Mouse (Mus musculus): Measurements from ENCODE around the gene Hecw1. TPM values are rescaled to one million over a fixed set of nuclear protein-coding genes. Genes with fewer than 3 reads are reported as not detected.

The Hecw1 gene
- total RNA-seq (2014; rRNA removed) (128 and 140 TPM in 2 replicates), polyA plus RNA-seq (2015; fragmentation: Nextera tagmentation; extraction: Ambion mirVana) (27.4 and 32.9 TPM in 2 replicates)

- DNase-seq (ENCODE audit: low spot score) (peak; percentile 85), ATAC-seq (ENCODE audit: low FRiP score) (peak; percentile 90)
- Histone ChIP-seq H3K27ac (ENCODE audit: low read depth, low read length) (peak within 1 kb of the TSS; percentile 99), H3K4me1 (ENCODE audit: insufficient read depth, low read length) (peaks cover 12% of the 10 kb centered on the region; the same call in 1 of the 2 replicates), H3K9ac (replicated peaks; ENCODE audit: low read length, poor library complexity, severe bottlenecking) (peak within 1 kb of the TSS; percentile 95), H3K36me3 (ENCODE audit: insufficient read depth, low read length) (no peaks in the 10 kb centered on the region), H3K9me3 (ENCODE audit: low read length) (no peaks in the 10 kb centered on the region), H3K4me2 (ENCODE audit: low read depth, low read length, poor library complexity, severe bottlenecking) (peak within 1 kb of the TSS; percentile 69), H3K4me3 (ENCODE audit: low read depth, low read length) (peak within 1 kb of the TSS; percentile 78), H3K27me3 (ENCODE audit: insufficient read depth, low read length) (no peaks in the 10 kb centered on the region)
- under 1% methylated on average over 15 of the region's 15 CpGs for WGBS
- no peak for TF ChIP-seq CTCF (IDR thresholded peaks at IDR 0.05)
These were observed at the start of gene Hecw1 for GRCm38 (mm10) chr13:14522906-14523269. TSS of gene Hecw1 (minus strand) at chr13:14523228.

GRCm38 (mm10) chr13:14561336-14561735, 38.3 kb upstream of the Hecw1 start:
- no peaks in the 10 kb centered on the region for H3K36me3 ChIP-seq (ENCODE audit: insufficient read depth, low read length)
- ATAC-seq (ENCODE audit: low FRiP score): 0 out of 2 replicates have a peak, but pooled peaks have one; percentile 16
- H3K27me3 ChIP-seq (ENCODE audit: insufficient read depth, low read length): no peaks in the 10 kb centered on the region
- no peak overlapping the region for H3K27ac ChIP-seq (ENCODE audit: low read depth, low read length)
- 94% methylated on average over 1 of the region's 1 CpGs for WGBS
- no peak for TF ChIP-seq CTCF (IDR thresholded peaks at IDR 0.05)
- H3K9me3 ChIP-seq (ENCODE audit: low read length): no peaks in the 10 kb centered on the region
- H3K4me2 ChIP-seq (ENCODE audit: low read depth, low read length, poor library complexity, severe bottlenecking): no peak overlapping the region
- no peak overlapping the region for H3K4me3 ChIP-seq (ENCODE audit: low read depth, low read length)
- no peaks in the 10 kb centered on the region for H3K4me1 ChIP-seq (ENCODE audit: insufficient read depth, low read length)
- no peak for DNase-seq (ENCODE audit: low spot score)
- H3K9ac ChIP-seq (replicated peaks; ENCODE audit: low read length, poor library complexity, severe bottlenecking): no peak overlapping the region

GRCm38 (mm10) chr13:14552628-14553027, 29.6 kb upstream of the Hecw1 start:
- ATAC-seq (ENCODE audit: low FRiP score) (no peak), DNase-seq (ENCODE audit: low spot score) (peak; percentile 2)
- no peak overlapping the region for H3K9ac ChIP-seq (replicated peaks; ENCODE audit: low read length, poor library complexity, severe bottlenecking)
- H3K27ac ChIP-seq (ENCODE audit: low read depth, low read length): no peak overlapping the region
- 70% methylated on average over 2 of the region's 2 CpGs for WGBS
- no peaks in the 10 kb centered on the region for H3K36me3 ChIP-seq (ENCODE audit: insufficient read depth, low read length)
- H3K27me3 ChIP-seq (ENCODE audit: insufficient read depth, low read length): no peaks in the 10 kb centered on the region
- no peaks in the 10 kb centered on the region for H3K9me3 ChIP-seq (ENCODE audit: low read length)
- H3K4me2 ChIP-seq (ENCODE audit: low read depth, low read length, poor library complexity, severe bottlenecking): no peak overlapping the region
- H3K4me1 ChIP-seq (ENCODE audit: insufficient read depth, low read length): no peaks in the 10 kb centered on the region
- peak; percentile 47 for TF ChIP-seq CTCF (IDR thresholded peaks at IDR 0.05)
- no peak overlapping the region for H3K4me3 ChIP-seq (ENCODE audit: low read depth, low read length)

- no peak for ATAC-seq (ENCODE audit: low FRiP score)
- H3K4me2 ChIP-seq (ENCODE audit: low read depth, low read length, poor library complexity, severe bottlenecking): no peak overlapping the region
- H3K36me3 ChIP-seq (ENCODE audit: insufficient read depth, low read length): no peaks in the 10 kb centered on the region
- H3K4me3 ChIP-seq (ENCODE audit: low read depth, low read length): no peak overlapping the region
- no peak for TF ChIP-seq CTCF (IDR thresholded peaks at IDR 0.05)
- no peaks in the 10 kb centered on the region for H3K4me1 ChIP-seq (ENCODE audit: insufficient read depth, low read length)
- H3K9me3 ChIP-seq (ENCODE audit: low read length): no peaks in the 10 kb centered on the region
- no peak overlapping the region for H3K9ac ChIP-seq (replicated peaks; ENCODE audit: low read length, poor library complexity, severe bottlenecking)
- DNase-seq (ENCODE audit: low spot score): no peak
- H3K27ac ChIP-seq (ENCODE audit: low read depth, low read length): no peak overlapping the region
- WGBS: 86% methylated on average over 5 of the region's 5 CpGs
- H3K27me3 ChIP-seq (ENCODE audit: insufficient read depth, low read length): no peaks in the 10 kb centered on the region
These were observed 19.8 kb upstream of the Hecw1 start for GRCm38 (mm10) chr13:14542860-14543259.

GRCm38 (mm10) chr13:14522128-14522905, 711 bp downstream of the Hecw1 start:
- H3K27ac ChIP-seq (ENCODE audit: low read depth, low read length): peak overlapping the region; percentile 99
- under 1% methylated on average over 38 of the region's 38 CpGs for WGBS
- no peaks in the 10 kb centered on the region for H3K36me3 ChIP-seq (ENCODE audit: insufficient read depth, low read length)
- peak overlapping the region; percentile 69 for H3K4me2 ChIP-seq (ENCODE audit: low read depth, low read length, poor library complexity, severe bottlenecking)
- H3K4me3 ChIP-seq (ENCODE audit: low read depth, low read length): peak overlapping the region; percentile 78
- peaks cover 12% of the 10 kb centered on the region; the same call in 1 of the 2 replicates for H3K4me1 ChIP-seq (ENCODE audit: insufficient read depth, low read length)
- DNase-seq (ENCODE audit: low spot score) (peak; percentile 90), ATAC-seq (ENCODE audit: low FRiP score) (peak; percentile 94)
- peak; percentile 36; the same call in 1 of the 2 replicates for TF ChIP-seq CTCF (IDR thresholded peaks at IDR 0.05)
- H3K9ac ChIP-seq (replicated peaks; ENCODE audit: low read length, poor library complexity, severe bottlenecking): peak overlapping the region; percentile 95
- H3K27me3 ChIP-seq (ENCODE audit: insufficient read depth, low read length): no peaks in the 10 kb centered on the region
- H3K9me3 ChIP-seq (ENCODE audit: low read length): no peaks in the 10 kb centered on the region

GRCm38 (mm10) chr13:14521746-14522127, 1.3 kb downstream of the Hecw1 start:
- 10% methylated on average over 4 of the region's 4 CpGs for WGBS
- Histone ChIP-seq H3K9me3 (ENCODE audit: low read length) (no peaks in the 10 kb centered on the region), H3K4me3 (ENCODE audit: low read depth, low read length) (peak overlapping the region; percentile 78), H3K27ac (ENCODE audit: low read depth, low read length) (peak overlapping the region; percentile 99), H3K4me1 (ENCODE audit: insufficient read depth, low read length) (peaks cover 12% of the 10 kb centered on the region; the same call in 1 of the 2 replicates), H3K4me2 (ENCODE audit: low read depth, low read length, poor library complexity, severe bottlenecking) (peak overlapping the region; percentile 69), H3K27me3 (ENCODE audit: insufficient read depth, low read length) (no peaks in the 10 kb centered on the region), H3K9ac (replicated peaks; ENCODE audit: low read length, poor library complexity, severe bottlenecking) (peak overlapping the region; percentile 95), H3K36me3 (ENCODE audit: insufficient read depth, low read length) (no peaks in the 10 kb centered on the region)
- peak; percentile 34 for DNase-seq (ENCODE audit: low spot score)
- ATAC-seq (ENCODE audit: low FRiP score): peak; percentile 43
- no peak for TF ChIP-seq CTCF (IDR thresholded peaks at IDR 0.05)

Measured in midbrain, postnatal 0 days (tissue).